Mouse (Mus musculus): Measurements from ENCODE around the gene Mapk1. TPM values are rescaled to one million over a fixed set of nuclear protein-coding genes. Genes with fewer than 3 reads are reported as not detected.
A peak's percentile ranks its signal among the peaks of the same experiment; 100 is the strongest.

Mapk1 gene
- polyA plus RNA-seq (2015; fragmentation: Nextera tagmentation; extraction: Ambion mirVana): 187 and 189 TPM in 2 replicates

- H3K4me3 ChIP-seq: peak within 1 kb of the TSS; percentile 88
- peaks cover 33% of the 10 kb centered on the region for H3K4me1 ChIP-seq (replicated peaks)
- H3K36me3 ChIP-seq: no peaks in the 10 kb centered on the region
- peak within 1 kb of the TSS; percentile 84 for H3K9ac ChIP-seq
- peak; percentile 98 for ATAC-seq (ENCODE audit: low FRiP score, low read depth)
- H3K27me3 ChIP-seq: no peaks in the 10 kb centered on the region
- WGBS: 0% methylated on average over 35 of the region's 35 CpGs
- no peaks in the 10 kb centered on the region for H3K9me3 ChIP-seq
- peak within 1 kb of the TSS; percentile 97 for H3K27ac ChIP-seq (replicated peaks)
- peak within 1 kb of the TSS; percentile 85 for H3K4me2 ChIP-seq
Measured at GRCm38 (mm10) chr16:16983131-16983533, at the start of gene Mapk1. Gene Mapk1, plus strand, starts transcription at chr16:16983382.

GRCm38 (mm10) chr16:16939543-16939942 lies 43.6 kb upstream of the Mapk1 start:
- Histone ChIP-seq H3K9me3 (no peaks in the 10 kb centered on the region), H3K4me3 (no peak overlapping the region), H3K27me3 (no peaks in the 10 kb centered on the region), H3K4me1 (replicated peaks) (no peaks in the 10 kb centered on the region), H3K36me3 (no peaks in the 10 kb centered on the region), H3K27ac (replicated peaks) (no peak overlapping the region), H3K9ac (no peak overlapping the region), H3K4me2 (no peak overlapping the region)
- no peak for ATAC-seq (ENCODE audit: low FRiP score, low read depth)
- WGBS: 94% methylated on average over 9 of the region's 9 CpGs

- ATAC-seq (ENCODE audit: low FRiP score, low read depth): peak; percentile 27; the same call in 1 of the 2 replicates
- Histone ChIP-seq H3K9me3 (no peaks in the 10 kb centered on the region), H3K27ac (replicated peaks) (no peak overlapping the region), H3K27me3 (no peaks in the 10 kb centered on the region), H3K4me1 (replicated peaks) (no peaks in the 10 kb centered on the region), H3K36me3 (no peaks in the 10 kb centered on the region), H3K9ac (no peak overlapping the region), H3K4me3 (no peak overlapping the region), H3K4me2 (no peak overlapping the region)
- 90% methylated on average over 2 of the region's 2 CpGs for WGBS
Measured at GRCm38 (mm10) chr16:16941078-16941477, 42.1 kb upstream of the Mapk1 start.

- 22% methylated on average over 4 of the region's 5 CpGs for WGBS
- Histone ChIP-seq H3K4me2 (no peak overlapping the region), H3K4me3 (no peak overlapping the region), H3K27ac (replicated peaks) (no peak overlapping the region), H3K9me3 (no peaks in the 10 kb centered on the region), H3K27me3 (no peaks in the 10 kb centered on the region), H3K4me1 (replicated peaks) (no peaks in the 10 kb centered on the region), H3K36me3 (no peaks in the 10 kb centered on the region), H3K9ac (no peak overlapping the region)
- no peak for ATAC-seq (ENCODE audit: low FRiP score, low read depth)
Measured at GRCm38 (mm10) chr16:16958575-16958974, 24.6 kb upstream of the Mapk1 start.

- Histone ChIP-seq H3K27ac (replicated peaks) (no peak overlapping the region), H3K4me1 (replicated peaks) (no peaks in the 10 kb centered on the region), H3K27me3 (no peaks in the 10 kb centered on the region), H3K4me3 (no peak overlapping the region), H3K4me2 (no peak overlapping the region), H3K9me3 (no peaks in the 10 kb centered on the region), H3K36me3 (no peaks in the 10 kb centered on the region), H3K9ac (no peak overlapping the region)
- ATAC-seq (ENCODE audit: low FRiP score, low read depth): no peak
- 87% methylated on average over 6 of the region's 6 CpGs for WGBS
Measured at GRCm38 (mm10) chr16:16959907-16960306, 23.3 kb upstream of the Mapk1 start.

- Histone ChIP-seq H3K27me3 (no peaks in the 10 kb centered on the region), H3K4me1 (replicated peaks) (no peaks in the 10 kb centered on the region), H3K9me3 (no peaks in the 10 kb centered on the region), H3K27ac (replicated peaks) (no peak overlapping the region), H3K9ac (no peak overlapping the region), H3K4me2 (no peak overlapping the region), H3K4me3 (no peak overlapping the region), H3K36me3 (no peaks in the 10 kb centered on the region)
- WGBS: 73% methylated on average over 1 of the region's 1 CpGs
- ATAC-seq (ENCODE audit: low FRiP score, low read depth): no peak
Measured at GRCm38 (mm10) chr16:16965149-16965548, 18.0 kb upstream of the Mapk1 start.

GRCm38 (mm10) chr16:16966290-16966689 lies 16.9 kb upstream of the Mapk1 start:
- no peak overlapping the region for H3K4me3 ChIP-seq
- no peaks in the 10 kb centered on the region for H3K9me3 ChIP-seq
- H3K4me1 ChIP-seq (replicated peaks): no peaks in the 10 kb centered on the region
- no peak overlapping the region for H3K9ac ChIP-seq
- H3K4me2 ChIP-seq: no peak overlapping the region
- no peaks in the 10 kb centered on the region for H3K27me3 ChIP-seq
- no peak overlapping the region for H3K27ac ChIP-seq (replicated peaks)
- H3K36me3 ChIP-seq: no peaks in the 10 kb centered on the region
- ATAC-seq (ENCODE audit: low FRiP score, low read depth): no peak

GRCm38 (mm10) chr16:16978061-16978460 lies 5.1 kb upstream of the Mapk1 start:
- no peaks in the 10 kb centered on the region for H3K27me3 ChIP-seq
- H3K36me3 ChIP-seq: no peaks in the 10 kb centered on the region
- no peak overlapping the region for H3K4me3 ChIP-seq
- H3K4me2 ChIP-seq: no peak overlapping the region
- H3K4me1 ChIP-seq (replicated peaks): peaks cover 4% of the 10 kb centered on the region; the same call in 1 of the 2 replicates
- H3K27ac ChIP-seq (replicated peaks): no peak overlapping the region
- ATAC-seq (ENCODE audit: low FRiP score, low read depth): no peak
- H3K9me3 ChIP-seq: no peaks in the 10 kb centered on the region
- 93% methylated on average over 3 of the region's 3 CpGs for WGBS
- no peak overlapping the region for H3K9ac ChIP-seq

- H3K4me3 ChIP-seq: no peak overlapping the region
- H3K9me3 ChIP-seq: no peaks in the 10 kb centered on the region
- no peaks in the 10 kb centered on the region for H3K36me3 ChIP-seq
- WGBS: 88% methylated on average over 2 of the region's 2 CpGs
- ATAC-seq (ENCODE audit: low FRiP score, low read depth): no peak
- no peak overlapping the region for H3K27ac ChIP-seq (replicated peaks)
- H3K4me1 ChIP-seq (replicated peaks): peaks cover 4% of the 10 kb centered on the region; the same call in 1 of the 2 replicates
- no peak overlapping the region for H3K4me2 ChIP-seq
- H3K9ac ChIP-seq: no peak overlapping the region
- no peaks in the 10 kb centered on the region for H3K27me3 ChIP-seq
Measured at GRCm38 (mm10) chr16:16978765-16979164, 4.4 kb upstream of the Mapk1 start.

- peaks cover 33% of the 10 kb centered on the region for H3K4me1 ChIP-seq (replicated peaks)
- H3K9ac ChIP-seq: peak overlapping the region; percentile 84
- no peaks in the 10 kb centered on the region for H3K36me3 ChIP-seq
- H3K4me2 ChIP-seq: peak overlapping the region; percentile 85
- 13% methylated on average over 2 of the region's 2 CpGs for WGBS
- H3K4me3 ChIP-seq: peak overlapping the region; percentile 88
- H3K9me3 ChIP-seq: no peaks in the 10 kb centered on the region
- H3K27ac ChIP-seq (replicated peaks): peak overlapping the region; percentile 97
- no peaks in the 10 kb centered on the region for H3K27me3 ChIP-seq
- ATAC-seq (ENCODE audit: low FRiP score, low read depth): peak; percentile 52
Measured at GRCm38 (mm10) chr16:16982636-16983035, 546 bp upstream of the Mapk1 start.

- Histone ChIP-seq H3K4me1 (replicated peaks) (peaks cover 33% of the 10 kb centered on the region), H3K4me3 (peak overlapping the region; percentile 88), H3K36me3 (no peaks in the 10 kb centered on the region), H3K27me3 (no peaks in the 10 kb centered on the region), H3K4me2 (peak overlapping the region; percentile 85), H3K9ac (peak overlapping the region; percentile 84), H3K27ac (replicated peaks) (peak overlapping the region; percentile 97), H3K9me3 (no peaks in the 10 kb centered on the region)
- under 1% methylated on average over 61 of the region's 75 CpGs for WGBS
- peak; percentile 68 for ATAC-seq (ENCODE audit: low FRiP score, low read depth)
Measured at GRCm38 (mm10) chr16:16983534-16984422, 596 bp downstream of the Mapk1 start.

- Histone ChIP-seq H3K27ac (replicated peaks) (no peak overlapping the region), H3K27me3 (no peaks in the 10 kb centered on the region), H3K4me2 (peak overlapping the region; percentile 85), H3K4me1 (replicated peaks) (peaks cover 33% of the 10 kb centered on the region), H3K9me3 (no peaks in the 10 kb centered on the region), H3K9ac (peak overlapping the region; percentile 84), H3K4me3 (peak overlapping the region; percentile 88), H3K36me3 (no peaks in the 10 kb centered on the region)
- no peak for ATAC-seq (ENCODE audit: low FRiP score, low read depth)
- WGBS: 24% methylated on average over 9 of the region's 9 CpGs
Measured at GRCm38 (mm10) chr16:16984423-16984941, 1.3 kb downstream of the Mapk1 start.

Data from hindbrain, embryonic 15.5 days (tissue).